Mouse (Mus musculus) kidney, embryonic 14.5 days (tissue): ENCODE results near the gene Igsf8. TPM values are rescaled to one million over a fixed set of nuclear protein-coding genes. Genes with fewer than 3 reads are reported as not detected.

Experiments used
- ATAC-seq: fragments of 200-750 bp; cut with Nextera tagmentation; 2 replicates; pipeline ENCODE4 v1.8.0; 2017; ENCODE audit warnings: moderate number of reproducible peaks, mild to moderate bottlenecking, moderate TSS enrichment, moderate library complexity; ENCODE audit not compliant: low FRiP score, low TSS enrichment
- H3K27ac ChIP-seq: fragments of 300-500 bp; sonication (generic); 2 replicates; pipeline ENCODE4 v1.5.1; 2014; ENCODE audit warnings: low read depth, mild to moderate bottlenecking, low read length, moderate library complexity, mixed read lengths
- H3K27me3 ChIP-seq: fragments of 300-500 bp; sonication (generic); 2 replicates; pipeline ENCODE4 v1.6.1; 2014; ENCODE audit warnings: mild to moderate bottlenecking, low read length; ENCODE audit not compliant: control insufficient read depth, insufficient read depth
- H3K36me3 ChIP-seq: fragments of 300-500 bp; sonication (generic); 2 replicates; pipeline ENCODE4 v1.6.1; 2014; ENCODE audit warnings: low read length, mixed read lengths; ENCODE audit not compliant: control insufficient read depth, insufficient read depth
- H3K4me1 ChIP-seq: fragments of 300-500 bp; sonication (generic); 2 replicates; pipeline ENCODE4 v1.6.1; 2014; ENCODE audit warnings: low read length, mixed read lengths; ENCODE audit not compliant: control insufficient read depth, insufficient read depth
- H3K4me2 ChIP-seq: fragments of 300-500 bp; sonication (generic); replicated peaks from 2 replicates; pipeline ENCODE4 v1.6.1; 2014; ENCODE audit warnings: low read depth, mild to moderate bottlenecking, low read length
- H3K4me3 ChIP-seq: fragments of 300-500 bp; sonication (generic); 2 replicates; pipeline ENCODE4 v1.5.1; 2014; ENCODE audit warnings: mild to moderate bottlenecking, low read length
- H3K9ac ChIP-seq: fragments of 300-500 bp; sonication (generic); 2 replicates; pipeline ENCODE4 v1.6.1; 2014; ENCODE audit warnings: low read depth, mild to moderate bottlenecking, low read length, moderate library complexity
- H3K9me3 ChIP-seq: fragments of 300-500 bp; sonication (generic); 2 replicates; pipeline ENCODE4 v1.6.1; 2016; ENCODE audit warnings: low read length; ENCODE audit not compliant: control insufficient read depth
- WGBS: fragments of 180-500 bp; shearing (Covaris S2); extraction: QIAGEN DNeasy Blood & Tissue Kit; methylation state at CpG from one replicate; pipeline ENCODE4 v1.1.7; 2014; 5-methylcytosine and 5-hydroxymethylcytosine counted together
- polyA plus RNA-seq: library from polyadenylated mRNA; unstranded; fragments of >200 nt; fragmentation: Nextera tagmentation; extraction: Ambion mirVana; gene quantifications from 2 replicates; pipeline ENCODE4 v1.2.1, GENCODE M21; 2014

The Igsf8 gene
- polyA plus RNA-seq, 1 experiment from 2014 or later: 53.1 TPM

DNA sequence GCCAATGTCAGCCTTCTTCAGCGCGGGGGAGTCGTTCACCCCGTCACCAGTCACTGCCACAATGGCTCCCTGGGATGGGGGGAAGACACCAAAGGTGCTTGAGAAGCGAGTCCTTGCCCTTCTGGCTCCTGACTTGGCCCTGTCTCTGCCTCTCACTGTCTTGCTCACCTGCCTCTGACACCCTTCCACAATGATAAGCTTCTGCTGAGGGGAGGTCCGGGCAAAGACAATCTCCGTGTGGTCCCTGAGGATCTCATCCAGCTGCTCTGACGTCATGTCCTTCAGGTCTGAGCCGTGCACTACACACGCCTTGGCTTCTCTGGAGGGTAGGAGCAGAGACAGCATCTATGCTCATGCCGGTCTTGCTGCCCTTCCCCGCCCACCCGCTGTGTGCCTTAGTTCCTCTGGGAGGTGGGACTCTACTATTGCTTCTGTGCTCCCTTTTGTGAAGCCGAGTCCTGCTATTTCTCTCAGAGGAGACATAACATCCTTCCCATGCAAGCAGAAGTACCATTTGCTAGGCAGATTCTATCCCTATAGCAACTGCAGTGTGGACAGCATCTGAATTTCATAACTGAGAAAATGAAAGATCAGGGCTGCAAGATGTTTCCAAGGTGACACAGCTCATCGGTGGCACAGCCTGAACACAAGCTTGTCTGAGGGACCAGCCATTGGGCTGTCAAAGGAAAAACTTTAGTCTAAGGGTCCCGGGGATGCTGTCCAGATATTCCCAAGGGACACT lies 18.5 kb downstream of the Igsf8 start:
- no peak overlapping the region for H3K27ac ChIP-seq
- no peak overlapping the region for H3K4me2 ChIP-seq
- H3K9ac ChIP-seq: no peak overlapping the region
- H3K4me1 ChIP-seq: no peaks in the 10 kb centered on the region
- H3K9me3 ChIP-seq: no peaks in the 10 kb centered on the region
- ATAC-seq: no peak
- 82% methylated on average over 16 of the region's 16 CpGs for WGBS
- H3K4me3 ChIP-seq: no peak overlapping the region
- no peaks in the 10 kb centered on the region for H3K27me3 ChIP-seq
- no peaks in the 10 kb centered on the region for H3K36me3 ChIP-seq

DNA sequence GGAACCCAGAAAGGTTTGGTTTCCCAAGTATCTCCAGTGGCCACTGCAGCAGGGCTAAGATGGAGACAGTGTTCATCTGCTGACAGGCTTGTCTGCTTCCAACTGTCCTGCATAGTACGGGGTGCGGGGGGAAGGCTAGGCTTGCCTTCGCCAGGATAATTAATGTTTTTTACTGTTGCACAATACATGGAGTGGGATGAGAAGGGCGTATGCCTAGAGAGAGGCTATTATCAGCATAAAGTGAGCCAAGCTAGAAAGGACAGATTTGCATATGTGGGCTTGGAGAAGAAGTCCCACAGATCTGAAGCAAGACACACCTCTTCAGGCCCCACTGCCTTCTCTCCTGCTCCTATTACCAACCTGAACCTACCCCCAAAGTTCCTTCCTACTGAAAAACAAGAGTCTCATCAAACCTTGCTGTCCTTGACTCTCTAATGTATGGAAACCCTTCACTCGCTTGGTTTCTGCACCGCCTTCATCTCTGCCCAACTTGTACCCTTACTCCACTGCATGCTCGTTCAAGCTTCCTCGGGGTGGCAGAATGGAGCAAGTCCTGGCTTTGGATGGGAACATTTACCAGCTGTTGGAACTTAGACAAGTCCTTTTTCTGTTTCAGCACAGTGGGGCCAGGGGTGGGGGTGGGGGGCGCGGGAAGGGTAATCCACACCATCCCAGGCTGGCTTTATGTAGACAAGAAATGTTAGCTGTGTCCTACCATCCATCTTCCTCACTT lies 20.2 kb downstream of the Igsf8 start:
- ATAC-seq: peak; percentile 25; the same call in 1 of the 2 replicates
- no peak overlapping the region for H3K4me2 ChIP-seq
- H3K27ac ChIP-seq: no peak overlapping the region
- WGBS: 68% methylated on average over 10 of the region's 10 CpGs
- H3K27me3 ChIP-seq: no peaks in the 10 kb centered on the region
- H3K36me3 ChIP-seq: no peaks in the 10 kb centered on the region
- no peak overlapping the region for H3K9ac ChIP-seq
- no peak overlapping the region for H3K4me3 ChIP-seq
- H3K9me3 ChIP-seq: no peaks in the 10 kb centered on the region
- no peaks in the 10 kb centered on the region for H3K4me1 ChIP-seq

DNA sequence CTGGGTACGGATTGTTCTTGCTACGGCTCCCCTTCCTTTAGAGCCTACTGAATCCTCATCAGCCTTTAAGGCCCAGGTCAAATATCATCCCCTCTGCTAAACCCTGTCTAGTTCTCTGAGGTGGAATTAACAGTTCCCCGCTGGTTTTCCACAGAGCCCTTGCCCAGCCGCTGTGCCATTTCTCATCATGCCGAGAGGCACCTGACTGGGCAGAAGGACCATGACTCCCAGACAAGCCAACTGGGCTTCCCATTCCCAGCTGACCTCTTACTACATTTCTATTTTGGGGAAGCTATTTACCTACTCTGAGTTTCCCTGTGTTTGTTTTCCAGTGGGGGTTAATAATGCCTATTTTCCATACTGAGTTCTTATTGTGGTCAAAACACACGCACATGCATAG lies 21.6 kb downstream of the Igsf8 start:
- Histone ChIP-seq H3K4me2 (no peak overlapping the region), H3K4me3 (no peak overlapping the region), H3K9ac (no peak overlapping the region), H3K27ac (no peak overlapping the region), H3K4me1 (no peaks in the 10 kb centered on the region), H3K36me3 (no peaks in the 10 kb centered on the region), H3K27me3 (no peaks in the 10 kb centered on the region), H3K9me3 (no peaks in the 10 kb centered on the region)
- ATAC-seq: no peak
- WGBS: 95% methylated on average over 6 of the region's 6 CpGs

DNA sequence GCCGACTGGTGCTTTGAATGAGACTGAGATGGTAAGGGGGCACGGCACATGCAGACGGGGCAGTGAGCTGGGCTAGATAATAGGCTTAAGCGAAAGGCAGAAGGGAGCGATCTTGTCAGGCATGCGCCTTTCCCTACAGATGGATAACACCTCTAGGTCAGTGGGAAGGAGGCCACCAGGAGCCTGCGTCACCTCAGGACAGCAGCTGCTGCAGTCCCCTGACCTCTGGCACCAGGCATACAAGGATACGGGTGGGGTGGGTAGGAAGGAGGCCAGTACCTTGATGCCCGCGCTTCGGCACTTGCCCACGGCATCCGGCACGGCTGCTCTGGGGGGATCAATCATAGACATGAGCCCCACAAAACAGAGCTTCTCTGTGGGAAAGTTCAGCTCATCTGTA lies 22.8 kb downstream of the Igsf8 start:
- Histone ChIP-seq H3K27me3 (no peaks in the 10 kb centered on the region), H3K9ac (no peak overlapping the region), H3K4me2 (no peak overlapping the region), H3K36me3 (no peaks in the 10 kb centered on the region), H3K27ac (no peak overlapping the region), H3K9me3 (no peaks in the 10 kb centered on the region), H3K4me3 (no peak overlapping the region), H3K4me1 (no peaks in the 10 kb centered on the region)
- ATAC-seq: no peak
- 87% methylated on average over 14 of the region's 14 CpGs for WGBS

DNA sequence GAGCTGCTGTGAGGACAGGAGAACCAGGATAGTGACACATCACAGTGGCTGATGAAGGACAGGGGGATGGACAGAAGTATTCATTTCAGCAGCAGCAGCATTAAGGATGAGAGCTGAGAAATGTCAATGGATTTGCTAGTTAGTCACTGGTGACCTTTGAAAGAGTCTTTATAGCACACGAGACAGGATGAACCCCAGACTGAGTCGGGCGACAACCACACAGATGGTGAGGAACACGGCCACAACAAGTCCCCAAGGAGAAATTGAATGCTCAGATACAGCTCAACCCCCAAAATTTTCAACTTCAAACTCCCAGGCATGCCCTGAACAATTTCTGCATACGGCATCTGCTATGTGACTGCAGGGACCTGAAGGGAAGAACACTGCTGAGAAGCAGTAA lies 25.3 kb downstream of the Igsf8 start:
- Histone ChIP-seq H3K27ac (no peak overlapping the region), H3K36me3 (no peaks in the 10 kb centered on the region), H3K9me3 (no peaks in the 10 kb centered on the region), H3K4me2 (no peak overlapping the region), H3K27me3 (no peaks in the 10 kb centered on the region), H3K9ac (no peak overlapping the region), H3K4me1 (no peaks in the 10 kb centered on the region), H3K4me3 (no peak overlapping the region)
- ATAC-seq: no peak
- 86% methylated on average over 5 of the region's 5 CpGs for WGBS

DNA sequence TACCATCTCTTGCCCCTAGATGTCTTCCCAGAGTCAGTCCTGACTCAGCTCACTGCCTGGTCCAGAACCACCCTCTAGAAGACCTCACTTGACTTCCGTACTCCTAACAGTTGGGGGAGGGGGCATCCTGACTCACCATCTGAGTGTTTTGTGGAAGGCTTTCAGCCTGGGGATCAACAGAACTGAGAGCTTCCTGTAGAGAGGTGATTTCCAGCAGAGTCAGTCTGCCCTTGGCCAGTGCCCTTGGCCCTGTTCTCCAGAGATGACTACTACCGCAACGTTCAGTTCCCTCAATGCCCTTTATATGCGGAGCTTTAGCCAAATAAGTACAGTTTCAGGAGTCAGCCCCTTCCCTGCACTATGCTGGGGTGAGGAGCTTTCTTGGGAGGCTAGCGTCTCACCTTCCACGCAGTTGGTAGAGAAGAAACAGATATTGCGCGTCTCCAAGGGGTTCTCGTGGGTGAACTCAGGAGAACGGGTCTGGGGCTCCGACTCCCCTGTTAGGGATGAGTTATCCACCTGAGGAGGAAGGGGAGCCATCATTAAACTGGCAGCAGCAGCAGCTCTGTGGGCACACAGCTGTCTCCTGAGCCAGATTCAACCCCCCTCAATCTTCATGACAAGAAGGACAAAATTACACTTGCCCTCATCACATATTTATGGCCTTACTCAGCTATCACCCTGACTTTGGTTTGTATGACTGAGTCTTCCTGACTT lies 27.6 kb downstream of the Igsf8 start:
- H3K9ac ChIP-seq: no peak overlapping the region
- H3K36me3 ChIP-seq: no peaks in the 10 kb centered on the region
- no peak overlapping the region for H3K27ac ChIP-seq
- H3K4me3 ChIP-seq: no peak overlapping the region
- no peak for ATAC-seq
- WGBS: 75% methylated on average over 11 of the region's 11 CpGs
- no peaks in the 10 kb centered on the region for H3K27me3 ChIP-seq
- no peaks in the 10 kb centered on the region for H3K9me3 ChIP-seq
- H3K4me1 ChIP-seq: no peaks in the 10 kb centered on the region
- H3K4me2 ChIP-seq: no peak overlapping the region

DNA sequence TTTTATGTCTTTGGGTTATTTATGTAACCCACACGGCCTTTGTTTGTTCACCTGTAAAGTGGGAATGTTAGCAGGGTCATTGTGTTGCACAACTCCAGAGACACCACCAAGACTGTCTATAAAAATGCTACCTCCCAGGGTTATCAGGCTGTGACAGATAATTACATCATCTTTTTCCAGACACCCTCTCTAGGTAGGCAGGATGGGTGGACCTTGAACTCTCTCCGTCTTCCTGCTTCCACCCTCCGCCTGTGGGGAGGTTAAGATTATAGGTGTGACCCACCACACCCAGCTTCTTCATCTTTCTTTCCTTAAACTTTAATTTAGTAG lies 28.1 kb downstream of the Igsf8 start:
- Histone ChIP-seq H3K4me1 (no peaks in the 10 kb centered on the region), H3K27ac (no peak overlapping the region), H3K9me3 (no peaks in the 10 kb centered on the region), H3K9ac (no peak overlapping the region), H3K4me3 (no peak overlapping the region), H3K36me3 (no peaks in the 10 kb centered on the region), H3K27me3 (no peaks in the 10 kb centered on the region), H3K4me2 (no peak overlapping the region)
- 59% methylated on average over 3 of the region's 3 CpGs for WGBS
- no peak for ATAC-seq

DNA sequence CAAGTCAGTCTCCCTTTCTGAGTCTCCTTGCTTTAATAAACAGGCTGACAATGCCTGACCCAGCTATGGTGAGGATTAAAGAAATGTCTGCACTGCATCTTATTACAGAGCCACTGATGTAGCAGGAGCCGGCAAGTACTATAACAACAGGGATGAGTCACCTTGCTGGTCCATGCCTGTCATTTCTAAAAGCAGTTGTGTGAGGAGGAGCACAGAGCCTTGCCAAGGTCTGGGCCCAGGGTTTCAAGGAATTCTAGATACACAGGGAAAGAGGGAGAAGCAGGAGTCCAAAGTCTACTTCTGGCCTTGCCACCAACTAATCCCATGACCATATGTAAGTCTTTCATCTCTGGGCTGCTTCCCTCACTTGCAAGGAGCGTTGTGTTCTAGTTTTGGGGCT lies 31.4 kb downstream of the Igsf8 start:
- WGBS: 89% methylated on average over 2 of the region's 2 CpGs
- no peak overlapping the region for H3K4me3 ChIP-seq
- no peak for ATAC-seq
- H3K36me3 ChIP-seq: no peaks in the 10 kb centered on the region
- no peak overlapping the region for H3K4me2 ChIP-seq
- no peaks in the 10 kb centered on the region for H3K9me3 ChIP-seq
- no peaks in the 10 kb centered on the region for H3K27me3 ChIP-seq
- H3K4me1 ChIP-seq: peaks cover 16% of the 10 kb centered on the region
- H3K27ac ChIP-seq: no peak overlapping the region
- H3K9ac ChIP-seq: no peak overlapping the region

DNA sequence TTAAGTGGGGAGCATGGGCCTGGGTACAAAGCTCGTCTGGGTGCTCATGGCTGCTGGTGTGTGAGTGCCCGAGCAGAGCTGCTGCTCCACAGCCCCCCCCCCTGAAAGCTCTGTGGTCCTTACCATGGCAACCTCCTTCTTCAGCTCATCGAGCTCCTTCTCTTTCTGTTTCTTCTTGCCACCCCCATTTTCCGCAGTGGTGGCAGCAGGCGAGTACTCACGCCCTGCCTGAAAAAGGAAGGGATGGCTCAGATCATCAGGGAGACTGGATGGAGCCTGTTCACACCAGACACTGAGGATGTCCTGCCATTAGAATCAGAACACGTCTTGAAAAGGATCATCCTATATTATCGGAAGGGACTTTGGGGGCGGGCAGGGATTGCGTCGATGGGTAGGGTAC lies 32.0 kb downstream of the Igsf8 start:
- H3K36me3 ChIP-seq: no peaks in the 10 kb centered on the region
- ATAC-seq: no peak
- H3K27me3 ChIP-seq: no peaks in the 10 kb centered on the region
- no peak overlapping the region for H3K4me2 ChIP-seq
- H3K4me1 ChIP-seq: peaks cover 19% of the 10 kb centered on the region
- no peak overlapping the region for H3K27ac ChIP-seq
- H3K9ac ChIP-seq: no peak overlapping the region
- 90% methylated on average over 11 of the region's 11 CpGs for WGBS
- H3K4me3 ChIP-seq: no peak overlapping the region
- no peaks in the 10 kb centered on the region for H3K9me3 ChIP-seq
